Mouse (Mus musculus) limb, embryonic 10.5 days (tissue): ENCODE data around the gene Alox12. TPM values are rescaled to one million over a fixed set of nuclear protein-coding genes. Genes with fewer than 3 reads are reported as not detected.

Experiments used
- DNase-seq: peaks from one replicate; pipeline ENCODE4 v3.0.0-alpha.2; 2017; ENCODE audit warnings: low spot score
- H3K27ac ChIP-seq: fragments of 300-500 bp; sonication (generic); 2 replicates; pipeline ENCODE4 v1.5.1; 2016; ENCODE audit warnings: mild to moderate bottlenecking
- H3K27me3 ChIP-seq: fragments of 300-500 bp; sonication (generic); 2 replicates; pipeline ENCODE4 v1.6.1; 2016; ENCODE audit warnings: low read depth, mild to moderate bottlenecking; ENCODE audit not compliant: poor library complexity, severe bottlenecking
- H3K36me3 ChIP-seq: fragments of 300-500 bp; sonication (generic); 2 replicates; pipeline ENCODE4 v1.6.1; 2016; ENCODE audit warnings: mild to moderate bottlenecking, moderate library complexity
- H3K4me1 ChIP-seq: fragments of 300-500 bp; sonication (generic); 2 replicates; pipeline ENCODE4 v1.6.1; 2016
- H3K4me3 ChIP-seq: fragments of 300-500 bp; sonication (generic); 2 replicates; pipeline ENCODE4 v1.5.1; 2016; ENCODE audit warnings: mild to moderate bottlenecking, moderate library complexity
- H3K9me3 ChIP-seq: fragments of 300-500 bp; sonication (generic); replicated peaks from 2 replicates; pipeline ENCODE4 v1.6.1; 2016; ENCODE audit warnings: mild to moderate bottlenecking
- WGBS: fragments of 180-500 bp; shearing (Covaris S2); methylation state at CpG from one replicate; pipeline ENCODE4 v1.1.7; 2016; 5-methylcytosine and 5-hydroxymethylcytosine counted together
- polyA plus RNA-seq: library from polyadenylated mRNA; unstranded; fragments of >200 nt; fragmentation: Nextera tagmentation; extraction: Ambion mirVana; gene quantifications from 2 replicates; pipeline ENCODE4 v1.2.1, GENCODE M21; 2016

Alox12 gene
- polyA plus RNA-seq, 1 experiment from 2014 or later = 2.9 TPM

DNA sequence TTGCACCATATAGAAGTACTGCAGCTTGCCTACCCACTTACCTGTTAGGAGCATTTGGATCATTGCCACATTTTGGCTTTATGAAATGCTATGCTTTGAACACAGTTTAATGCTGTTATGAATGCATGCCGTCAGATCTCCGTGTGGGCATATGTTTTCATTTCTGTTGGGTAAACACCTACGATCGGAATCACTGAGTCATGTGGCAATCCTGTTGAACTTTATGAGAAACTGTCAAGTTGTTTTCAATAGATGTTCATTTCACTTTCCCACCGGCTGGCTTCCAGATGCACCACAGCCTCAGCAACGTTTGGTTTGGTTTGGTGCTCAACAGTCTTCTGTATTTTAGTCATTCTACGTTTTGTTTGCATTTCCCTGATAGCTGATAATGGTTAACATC lies 16.5 kb upstream of the Alox12 start:
- no peak overlapping the region for H3K4me3 ChIP-seq
- no peaks in the 10 kb centered on the region for H3K4me1 ChIP-seq
- WGBS = 88% methylated on average over 7 of the region's 7 CpGs
- no peak overlapping the region for H3K27ac ChIP-seq
- H3K9me3 ChIP-seq = no peaks in the 10 kb centered on the region
- no peaks in the 10 kb centered on the region for H3K36me3 ChIP-seq
- H3K27me3 ChIP-seq = no peaks in the 10 kb centered on the region
- no peak for DNase-seq

DNA sequence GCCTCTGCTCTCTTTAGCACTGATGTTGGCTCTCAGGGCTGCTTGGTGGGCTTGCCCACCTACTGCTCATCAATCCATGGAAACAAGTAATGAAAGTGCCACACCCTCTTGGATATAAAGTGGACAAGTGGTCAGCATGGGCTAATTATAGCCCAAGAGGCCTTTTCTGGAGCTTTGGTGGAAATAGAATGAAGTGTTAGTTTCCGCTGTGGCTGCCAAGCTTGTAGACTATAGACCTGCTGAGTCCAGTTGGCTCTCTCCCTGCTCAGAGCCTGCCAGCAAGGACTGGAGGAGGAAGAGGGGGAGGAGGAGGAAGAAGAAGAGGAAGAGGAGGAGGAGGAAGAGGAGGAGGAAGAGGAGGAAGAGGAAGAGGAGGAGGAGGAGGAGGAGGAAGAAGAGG lies 11.3 kb upstream of the Alox12 start:
- no peak for DNase-seq
- no peaks in the 10 kb centered on the region for H3K9me3 ChIP-seq

DNA sequence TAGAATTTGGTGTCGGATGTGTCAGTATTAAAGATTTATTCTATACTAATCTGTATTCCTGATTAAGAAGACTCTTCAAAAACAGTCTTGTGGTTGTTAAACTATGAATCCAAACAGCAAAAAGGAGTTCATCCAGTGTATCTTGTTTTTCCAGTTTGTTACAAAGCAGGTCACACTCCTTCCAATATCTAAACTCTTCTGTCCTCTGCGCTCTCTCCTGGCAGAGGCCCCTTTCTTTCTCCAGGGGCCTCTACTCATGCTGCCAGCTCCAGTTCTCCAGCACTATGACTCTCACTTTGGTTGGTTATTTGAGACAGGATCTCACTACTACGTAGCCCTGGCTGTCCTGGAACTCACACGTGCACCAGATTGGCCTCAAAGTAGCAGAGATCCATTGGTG lies 10.7 kb upstream of the Alox12 start:
- no peaks in the 10 kb centered on the region for H3K9me3 ChIP-seq
- H3K36me3 ChIP-seq = no peaks in the 10 kb centered on the region
- 74% methylated on average over 4 of the region's 4 CpGs for WGBS
- DNase-seq = no peak
- H3K27ac ChIP-seq = no peak overlapping the region
- H3K4me1 ChIP-seq = no peaks in the 10 kb centered on the region
- H3K4me3 ChIP-seq = no peak overlapping the region
- H3K27me3 ChIP-seq = 0 out of 2 replicates have a peak, but pooled peaks cover 5% of the 10 kb centered on the region

More for the DNA sequence above, 11.3 kb upstream of the Alox12 start:
- H3K27ac ChIP-seq = no peak overlapping the region
- no peak overlapping the region for H3K4me3 ChIP-seq
- no peaks in the 10 kb centered on the region for H3K36me3 ChIP-seq
- H3K27me3 ChIP-seq = 0 out of 2 replicates have a peak, but pooled peaks cover 5% of the 10 kb centered on the region
- 80% methylated on average over 1 of the region's 1 CpGs for WGBS
- H3K4me1 ChIP-seq = no peaks in the 10 kb centered on the region

DNA sequence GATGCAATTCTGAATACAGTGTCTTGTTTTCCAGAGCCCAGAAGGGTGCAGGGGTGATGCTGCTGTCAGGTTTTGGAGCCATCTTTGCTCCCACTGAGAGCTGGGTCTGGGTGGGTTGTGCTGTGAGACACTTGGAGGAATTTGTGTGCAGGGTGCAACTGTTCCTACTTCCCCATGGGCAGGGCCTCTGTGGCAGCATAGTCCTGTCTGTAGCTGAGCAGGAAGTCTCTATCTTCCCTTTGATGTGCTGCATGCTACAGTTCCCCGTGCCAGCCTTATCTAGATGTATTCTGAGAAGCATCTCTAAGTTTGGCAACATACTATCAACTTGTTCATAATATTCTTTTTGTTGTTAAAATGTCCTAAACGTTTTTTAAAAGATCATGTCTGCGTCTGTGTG lies 10.1 kb upstream of the Alox12 start:
- Histone ChIP-seq H3K27ac (no peak overlapping the region), H3K27me3 (0 out of 2 replicates have a peak, but pooled peaks cover 5% of the 10 kb centered on the region), H3K9me3 (no peaks in the 10 kb centered on the region), H3K36me3 (no peaks in the 10 kb centered on the region), H3K4me1 (no peaks in the 10 kb centered on the region), H3K4me3 (no peak overlapping the region)
- no peak for DNase-seq
- 57% methylated on average over 3 of the region's 3 CpGs for WGBS

DNA sequence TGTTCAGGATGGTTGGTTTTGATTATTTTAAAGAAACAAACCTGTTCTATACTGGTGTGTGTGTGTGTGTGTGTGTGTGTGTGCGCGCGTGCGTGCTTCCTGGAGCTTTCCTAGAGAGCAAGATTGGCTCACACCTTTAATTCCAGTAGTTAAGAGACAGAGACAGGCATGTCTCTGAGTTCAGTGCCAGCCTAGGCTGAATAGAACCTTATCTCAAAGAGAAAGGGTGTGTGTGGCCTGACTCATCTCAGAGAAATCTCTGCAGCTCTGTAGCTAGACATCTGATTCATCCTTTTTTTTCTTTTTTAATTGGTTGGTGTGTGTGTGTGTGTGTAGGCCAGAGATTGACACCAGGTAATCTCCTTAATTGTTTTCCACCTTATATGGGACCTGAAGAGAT lies 3.9 kb upstream of the Alox12 start:
- Histone ChIP-seq H3K4me1 (peaks cover 15% of the 10 kb centered on the region), H3K4me3 (no peak overlapping the region), H3K27me3 (peaks cover 31% of the 10 kb centered on the region), H3K27ac (no peak overlapping the region), H3K9me3 (no peaks in the 10 kb centered on the region), H3K36me3 (no peaks in the 10 kb centered on the region)
- WGBS = 92% methylated on average over 4 of the region's 4 CpGs
- DNase-seq = no peak

DNA sequence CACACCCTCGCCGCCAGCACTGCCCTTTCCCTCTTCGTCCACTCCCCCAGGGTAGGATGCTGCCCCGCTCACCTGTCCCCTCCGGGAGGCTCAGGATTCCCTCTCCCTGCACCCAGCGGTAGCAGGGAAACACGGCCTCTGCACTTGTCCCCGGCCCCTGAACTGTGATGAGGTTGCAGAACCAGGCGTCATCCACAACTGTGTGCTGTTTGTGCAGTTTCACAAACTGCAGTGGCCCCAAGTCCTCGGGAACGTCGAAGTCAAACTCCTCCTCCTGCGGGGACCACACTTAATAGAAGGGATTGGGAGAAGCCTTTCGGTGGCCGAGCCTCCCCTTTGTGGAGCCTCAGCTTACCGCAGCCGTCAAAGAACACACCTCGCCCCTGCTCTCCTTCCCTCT lies 816 bp downstream of the Alox12 start:
- H3K4me3 ChIP-seq = peak overlapping the region; percentile 44
- H3K27ac ChIP-seq = no peak overlapping the region
- H3K4me1 ChIP-seq = peaks cover 16% of the 10 kb centered on the region
- 6% methylated on average over 18 of the region's 18 CpGs for WGBS
- H3K36me3 ChIP-seq = no peaks in the 10 kb centered on the region
- peaks cover 68% of the 10 kb centered on the region for H3K27me3 ChIP-seq
- no peak for DNase-seq
- H3K9me3 ChIP-seq = no peaks in the 10 kb centered on the region

DNA sequence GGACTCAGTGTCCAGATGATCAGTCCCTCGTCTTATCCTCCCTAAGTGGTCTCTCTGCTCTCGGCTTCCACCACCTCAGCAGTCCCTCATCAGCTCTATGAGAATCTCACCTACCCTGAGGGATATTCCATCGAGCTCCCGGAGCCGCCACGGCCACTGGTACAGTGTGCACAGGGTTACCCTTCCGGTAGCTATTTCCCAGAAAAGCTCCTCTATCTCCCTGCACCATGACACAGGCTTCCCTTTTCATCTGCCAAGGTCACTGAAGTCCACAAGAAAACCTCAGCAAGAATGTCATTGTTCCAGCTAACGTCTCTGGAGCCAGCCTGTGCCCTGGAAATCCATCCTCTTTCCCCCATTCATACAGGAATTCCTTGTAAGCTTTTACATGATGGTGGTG lies 3.3 kb downstream of the Alox12 start:
- Histone ChIP-seq H3K4me1 (peaks cover 16% of the 10 kb centered on the region), H3K27me3 (peaks cover 76% of the 10 kb centered on the region), H3K9me3 (no peaks in the 10 kb centered on the region), H3K4me3 (no peak overlapping the region), H3K36me3 (no peaks in the 10 kb centered on the region), H3K27ac (no peak overlapping the region)
- no peak for DNase-seq
- WGBS = 83% methylated on average over 8 of the region's 8 CpGs

DNA sequence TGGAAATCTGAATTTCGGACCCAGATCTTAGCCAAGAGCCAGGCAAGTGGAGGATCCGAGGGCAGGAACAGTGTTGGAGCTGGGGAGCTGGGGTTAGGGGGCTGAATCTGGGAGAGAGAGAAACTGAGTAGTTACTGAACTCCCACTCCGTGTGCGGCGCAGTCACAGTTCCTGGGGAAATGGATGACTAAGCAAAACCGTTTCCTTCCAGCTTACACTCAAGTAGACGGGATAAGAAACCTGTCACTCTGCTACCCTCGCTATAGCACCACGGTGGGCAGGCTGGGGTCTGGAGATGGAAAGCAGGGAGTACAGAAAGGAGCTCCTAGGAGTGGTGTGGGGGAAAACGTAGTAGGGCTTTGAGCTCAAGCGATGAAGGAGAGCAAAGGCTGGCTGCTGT lies 5.0 kb downstream of the Alox12 start:
- peaks cover 69% of the 10 kb centered on the region for H3K27me3 ChIP-seq
- no peaks in the 10 kb centered on the region for H3K9me3 ChIP-seq
- no peaks in the 10 kb centered on the region for H3K36me3 ChIP-seq
- no peak for DNase-seq
- no peak overlapping the region for H3K4me3 ChIP-seq
- H3K4me1 ChIP-seq = peaks cover 11% of the 10 kb centered on the region
- H3K27ac ChIP-seq = no peak overlapping the region
- WGBS = 79% methylated on average over 11 of the region's 11 CpGs

DNA sequence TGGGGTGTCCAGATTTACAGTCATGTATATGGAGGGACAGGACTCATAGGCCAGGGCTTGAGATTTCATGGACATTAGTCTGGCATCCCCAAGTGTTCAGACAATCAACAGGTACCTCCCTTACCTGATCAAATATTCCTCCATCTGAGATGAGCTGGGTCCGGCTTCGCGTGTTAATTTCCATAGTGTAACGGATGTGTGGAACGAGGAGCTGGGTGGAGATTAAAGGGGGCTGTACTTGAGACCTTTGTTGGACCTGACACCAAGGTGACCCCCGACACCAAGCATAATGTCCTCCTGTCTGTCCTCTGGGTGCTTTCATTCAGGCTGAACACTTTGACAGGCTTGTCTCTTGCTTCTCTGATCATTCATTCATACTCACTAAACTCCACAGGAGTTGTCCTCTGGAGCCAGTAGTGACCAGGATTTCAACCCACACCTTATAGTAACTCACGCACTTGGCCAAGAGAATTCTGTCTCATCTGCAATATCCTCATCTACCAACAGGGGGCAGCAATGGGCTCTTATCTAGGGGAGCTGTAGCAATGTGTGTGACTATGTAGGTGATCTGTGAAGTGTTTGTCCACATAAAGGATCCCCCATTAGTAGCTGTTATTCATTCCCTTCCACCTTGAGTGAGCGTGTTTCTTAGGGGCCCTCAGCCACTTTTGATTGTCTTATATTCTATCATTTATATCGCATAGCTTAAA lies 7.9 kb downstream of the Alox12 start:
- Histone ChIP-seq H3K9me3 (no peaks in the 10 kb centered on the region), H3K27me3 (peaks cover 41% of the 10 kb centered on the region), H3K27ac (no peak overlapping the region), H3K4me1 (no peaks in the 10 kb centered on the region), H3K4me3 (no peak overlapping the region), H3K36me3 (no peaks in the 10 kb centered on the region)
- WGBS = 55% methylated on average over 9 of the region's 9 CpGs
- no peak for DNase-seq

DNA sequence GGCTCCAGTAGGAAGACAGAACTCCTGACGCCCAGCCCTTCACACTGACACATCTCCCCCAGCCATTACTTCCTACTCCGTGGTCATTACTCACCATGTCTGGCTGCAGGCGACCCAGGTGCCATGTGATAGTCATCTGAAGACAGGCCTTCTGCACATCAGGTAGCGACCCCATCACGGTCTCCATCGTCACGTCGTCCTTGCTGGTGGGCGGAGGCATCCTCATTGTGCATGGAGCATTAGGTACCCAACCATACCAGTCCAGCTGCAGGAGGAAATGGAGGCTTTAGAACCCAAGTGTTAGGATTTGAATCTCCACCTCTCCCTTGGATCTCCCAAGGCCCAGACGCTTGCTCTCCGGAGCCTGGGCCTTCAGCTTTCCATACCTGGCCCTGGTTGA lies 12.6 kb downstream of the Alox12 start:
- H3K9me3 ChIP-seq = no peaks in the 10 kb centered on the region
- no peak for DNase-seq
- H3K27me3 ChIP-seq = peaks cover 9% of the 10 kb centered on the region; the same call in 1 of the 2 replicates
- WGBS = 67% methylated on average over 11 of the region's 11 CpGs
- H3K27ac ChIP-seq = no peak overlapping the region
- peaks cover 21% of the 10 kb centered on the region for H3K4me1 ChIP-seq
- H3K36me3 ChIP-seq = no peaks in the 10 kb centered on the region
- H3K4me3 ChIP-seq = no peak overlapping the region

DNA sequence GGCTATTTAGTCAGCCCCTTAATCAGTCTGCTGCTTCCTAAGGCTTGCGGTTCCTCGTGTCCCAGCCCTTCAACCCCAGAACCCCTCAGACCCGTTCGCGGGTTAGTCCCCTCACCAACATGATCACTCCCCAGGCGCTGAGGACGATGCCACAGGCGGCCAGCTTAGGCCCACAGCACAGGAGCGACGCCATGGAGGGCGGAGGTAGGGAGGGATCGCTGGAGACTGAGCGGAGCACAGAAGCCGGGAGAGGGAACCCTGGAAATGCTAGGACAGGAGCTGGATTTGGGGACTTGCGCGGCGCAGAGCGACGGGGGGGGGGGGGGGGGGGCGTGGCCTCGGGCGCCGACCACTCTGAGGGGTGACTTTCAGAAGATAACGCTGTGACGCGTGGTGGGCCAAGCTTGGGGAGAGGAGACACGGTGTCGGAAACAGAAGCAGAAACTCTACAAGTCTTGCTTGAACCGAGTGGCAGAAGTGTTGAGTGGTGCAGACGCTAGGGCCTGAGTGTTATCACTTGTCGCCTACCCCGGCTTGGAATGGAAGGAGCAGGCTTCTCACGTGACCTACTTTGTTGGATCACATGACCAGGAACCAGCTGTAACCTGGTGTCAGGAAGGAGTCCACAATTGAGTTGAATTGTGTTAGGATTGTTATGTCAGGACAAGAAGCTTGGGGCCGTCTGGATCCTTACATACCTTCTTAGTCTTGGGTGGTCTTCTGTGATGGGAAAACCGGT lies 15.4 kb downstream of the Alox12 start, which contains the start of the genes Gm21988 and Rnasek:
Gene Gm21988 (minus strand): TSS at position 290 of the 739 bp plus-strand sequence.
Gene Rnasek (minus strand): TSS at position 302 of the 739 bp plus-strand sequence.
- no peaks in the 10 kb centered on the region for H3K27me3 ChIP-seq
- H3K9me3 ChIP-seq = no peaks in the 10 kb centered on the region
- H3K27ac ChIP-seq = peak within 1 kb of the TSS; percentile 95
- peaks cover 14% of the 10 kb centered on the region for H3K36me3 ChIP-seq
- H3K4me1 ChIP-seq = peaks cover 41% of the 10 kb centered on the region
- peak within 1 kb of the TSS; percentile 77 for H3K4me3 ChIP-seq
- peak; percentile 86 for DNase-seq
- under 1% methylated on average over 30 of the region's 35 CpGs for WGBS

DNA sequence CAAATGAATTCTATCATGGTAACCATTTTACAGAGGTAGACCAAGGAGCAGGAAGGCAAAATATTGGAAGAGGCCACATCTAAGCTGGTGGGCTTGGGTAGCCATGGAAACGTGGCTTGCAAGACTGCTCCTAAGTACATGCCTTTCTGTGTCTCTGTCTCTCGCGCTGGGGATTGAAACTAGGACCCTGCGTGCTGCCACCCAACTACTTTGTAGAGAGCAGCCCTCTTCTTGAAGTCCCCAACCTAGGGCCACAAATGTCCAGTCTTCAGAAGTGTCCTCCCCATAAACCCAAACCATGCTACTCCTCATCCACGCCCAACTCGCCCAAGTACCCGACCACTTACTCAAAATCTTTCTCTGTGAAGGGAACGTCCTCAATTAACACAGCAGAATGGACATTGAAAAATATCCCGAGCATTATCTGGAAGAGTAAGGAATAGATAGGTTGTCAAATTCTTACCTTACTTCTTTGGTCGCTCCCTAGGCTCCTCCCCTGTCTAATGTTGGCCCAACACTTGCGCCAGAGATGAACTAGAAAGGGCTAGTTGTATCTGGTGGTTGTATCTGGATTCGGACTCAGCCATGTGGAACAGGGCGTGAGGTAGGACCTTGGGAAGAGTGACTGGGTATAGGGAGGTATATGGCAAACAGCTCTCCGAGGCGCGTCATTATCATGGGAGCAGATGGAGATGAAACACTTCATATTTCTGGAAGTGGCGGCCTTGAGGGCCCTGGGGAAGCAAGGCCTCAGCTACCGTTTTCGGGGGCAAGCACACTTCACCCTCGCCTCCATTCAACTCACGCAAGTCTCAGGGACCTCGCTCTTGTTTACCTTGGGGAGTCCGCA lies 16.3 kb downstream of the Alox12 start:
- Histone ChIP-seq H3K27me3 (no peaks in the 10 kb centered on the region), H3K4me1 (peaks cover 50% of the 10 kb centered on the region), H3K36me3 (peaks cover 22% of the 10 kb centered on the region), H3K9me3 (no peaks in the 10 kb centered on the region), H3K27ac (peak overlapping the region; percentile 95), H3K4me3 (peak overlapping the region; percentile 77)
- WGBS = 15% methylated on average over 23 of the region's 23 CpGs
- no peak for DNase-seq
